Mouse (Mus musculus): ENCODE results near the gene Wdr18.
"Not testable (repeated sequence)": the region's sequence is repeated elsewhere in the genome, so short reads cannot be mapped to it uniquely, and the experiment has no call there.

The Wdr18 gene

DNA sequence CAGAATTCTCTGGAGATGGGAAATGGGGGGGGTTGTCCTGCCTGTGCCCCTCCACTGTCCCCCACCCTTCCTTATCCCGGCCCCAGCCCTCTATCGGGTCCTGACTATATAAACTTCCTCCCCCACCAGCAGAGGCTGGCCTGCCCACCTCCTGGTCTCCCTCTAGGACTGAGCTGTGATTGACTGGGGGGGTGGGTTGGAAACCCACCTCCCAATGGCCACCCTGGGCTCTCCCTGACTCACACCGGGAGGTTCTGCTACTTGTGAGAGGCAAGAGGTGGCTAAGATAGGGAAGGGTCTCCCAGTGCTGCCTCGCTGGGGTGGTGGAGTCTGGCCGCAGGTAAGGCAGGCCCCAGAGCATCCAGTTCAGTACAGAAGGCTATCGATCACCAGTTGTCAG, 12.4 kb upstream of the Wdr18 start:
- no peak for DNase-seq (ENCODE audit: low spot score)

DNA sequence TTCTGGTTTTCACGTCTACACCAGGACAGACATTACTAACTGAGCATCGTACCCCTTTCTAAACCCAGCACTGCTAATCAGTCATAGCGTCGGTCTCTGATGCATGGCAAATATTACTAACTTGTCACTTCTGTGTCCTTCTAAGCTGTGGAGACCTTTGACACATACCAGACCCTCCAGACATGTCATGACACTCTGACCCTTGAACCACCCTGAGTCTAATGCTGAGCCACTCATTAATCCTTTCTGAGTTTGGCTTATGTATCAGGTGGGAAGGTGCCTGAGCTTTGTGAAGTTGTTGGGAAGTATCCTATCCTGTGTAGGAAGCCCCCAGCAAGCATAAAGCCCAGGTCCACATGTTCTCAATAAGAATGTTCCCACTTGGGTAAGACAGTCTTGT, 10.1 kb upstream of the Wdr18 start:
- DNase-seq (ENCODE audit: low spot score) = no peak

DNA sequence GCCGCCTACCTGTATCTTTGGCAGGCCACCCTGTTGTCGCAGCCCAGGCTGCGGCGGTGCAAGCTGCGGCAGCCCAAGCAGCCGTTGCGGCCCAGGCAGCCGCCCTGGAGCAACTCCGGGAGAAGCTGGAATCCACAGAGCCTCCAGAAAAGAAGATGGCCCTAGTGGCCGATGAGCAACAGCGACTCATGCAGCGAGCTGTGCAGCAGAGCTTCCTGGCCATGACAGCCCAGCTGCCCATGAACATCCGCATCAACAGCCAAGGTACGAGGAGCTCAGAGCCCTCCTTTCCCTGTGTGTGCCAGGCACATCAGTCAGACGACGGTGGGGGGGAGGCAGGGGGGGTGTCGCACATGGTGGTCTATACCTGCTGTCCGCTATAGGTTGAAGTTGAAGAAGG, 9.3 kb upstream of the Wdr18 start:
- no peak for DNase-seq (ENCODE audit: low spot score)

DNA sequence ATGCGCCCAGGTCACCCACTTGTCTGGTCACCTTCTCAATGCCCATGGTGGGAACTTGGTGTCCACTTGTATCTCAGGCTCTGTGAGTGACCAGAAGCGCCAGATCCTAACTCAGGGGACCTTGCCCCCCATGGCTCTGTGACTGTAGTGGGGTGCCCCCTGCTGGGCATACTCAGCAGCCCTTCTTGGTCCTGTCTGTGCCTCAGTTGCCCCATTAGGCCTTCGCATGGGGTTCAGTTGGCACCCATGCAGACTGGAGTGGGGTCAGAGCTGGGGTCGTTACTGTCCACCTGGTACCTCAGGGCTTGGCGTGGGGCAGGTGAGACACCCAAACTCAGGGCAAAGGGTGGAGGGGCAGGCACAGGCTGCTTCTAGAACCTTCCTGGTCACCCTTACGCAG, 6.0 kb upstream of the Wdr18 start:
- DNase-seq (ENCODE audit: low spot score) = no peak

DNA sequence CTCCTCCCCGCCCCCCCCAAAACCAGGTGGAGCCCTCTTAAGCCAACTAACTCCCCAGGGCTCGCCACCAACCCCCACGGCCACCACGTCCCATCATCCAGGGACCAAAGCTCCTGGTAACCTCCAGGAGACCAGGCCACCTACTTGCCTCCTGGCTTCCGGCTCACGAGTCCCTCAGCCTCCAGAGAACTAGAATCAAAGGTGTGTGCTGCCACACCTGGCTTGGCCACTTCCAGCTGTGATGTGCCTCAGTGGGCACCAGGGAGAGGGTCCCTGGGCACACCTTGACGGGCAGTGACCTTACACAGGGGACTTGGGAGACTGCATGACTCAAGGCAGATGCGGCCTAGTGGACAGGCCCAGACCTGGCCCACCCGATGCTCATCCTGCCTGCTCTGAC, 4.3 kb upstream of the Wdr18 start:
- DNase-seq (ENCODE audit: low spot score) = no peak

DNA sequence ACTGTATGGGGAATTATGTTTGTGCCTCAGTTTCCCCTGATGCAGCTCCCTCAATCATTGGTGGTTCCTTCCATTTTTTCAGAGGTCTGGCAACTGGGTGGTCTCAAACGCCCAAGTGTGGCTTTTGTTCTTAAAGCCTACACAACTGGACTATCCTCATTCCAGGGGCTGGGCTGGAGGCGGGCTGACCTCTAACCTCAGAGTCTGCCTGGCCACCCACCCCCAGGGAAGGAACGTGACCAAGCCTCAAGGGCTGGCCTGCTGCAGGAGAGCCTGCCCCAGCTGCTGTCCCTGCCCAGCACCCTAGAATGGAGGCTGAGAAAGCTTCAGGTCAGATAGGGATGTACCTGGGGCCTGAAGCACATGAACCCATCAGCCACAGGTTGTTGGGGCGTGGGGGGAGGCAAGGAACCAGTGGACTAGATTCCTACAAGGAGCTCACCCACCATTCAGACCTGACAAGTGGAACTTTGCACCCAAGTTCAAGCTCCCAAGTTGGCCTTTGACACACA, 3.3 kb upstream of the Wdr18 start:
- no peak for DNase-seq (ENCODE audit: low spot score)

DNA sequence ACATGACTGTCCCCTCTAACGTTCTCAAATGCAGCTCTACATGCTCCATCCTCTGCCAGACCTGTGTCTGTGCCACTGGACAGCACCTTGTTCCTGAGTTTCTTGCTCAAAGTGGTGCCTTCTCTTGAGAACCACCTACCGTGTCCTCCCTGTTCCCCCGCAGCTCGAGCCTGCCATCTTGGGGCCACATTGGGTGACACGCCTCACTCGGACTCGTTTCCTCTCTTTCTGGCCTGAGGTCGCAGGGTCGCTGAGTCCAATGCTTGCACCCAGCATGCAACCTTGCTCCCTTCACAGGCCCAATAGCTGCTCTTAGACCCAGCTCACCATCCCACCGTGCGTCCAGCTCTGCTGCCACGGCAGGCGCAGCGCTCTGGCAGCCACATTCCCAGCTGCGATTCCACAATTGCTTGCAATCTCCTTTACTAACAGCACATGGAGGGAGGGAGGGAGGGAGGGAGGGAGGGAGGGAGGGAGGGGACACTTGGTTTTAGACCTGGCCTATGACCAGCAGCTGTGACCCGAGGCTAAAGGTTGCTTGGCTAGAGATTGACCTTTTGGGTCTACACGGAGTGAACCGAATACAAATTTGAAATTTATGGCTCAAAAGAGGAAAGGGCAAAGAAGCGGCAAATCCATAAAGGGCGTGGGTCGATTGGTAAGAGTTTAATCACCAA, 1.7 kb upstream of the Wdr18 start:
- DNase-seq (ENCODE audit: low spot score) = no peak

DNA sequence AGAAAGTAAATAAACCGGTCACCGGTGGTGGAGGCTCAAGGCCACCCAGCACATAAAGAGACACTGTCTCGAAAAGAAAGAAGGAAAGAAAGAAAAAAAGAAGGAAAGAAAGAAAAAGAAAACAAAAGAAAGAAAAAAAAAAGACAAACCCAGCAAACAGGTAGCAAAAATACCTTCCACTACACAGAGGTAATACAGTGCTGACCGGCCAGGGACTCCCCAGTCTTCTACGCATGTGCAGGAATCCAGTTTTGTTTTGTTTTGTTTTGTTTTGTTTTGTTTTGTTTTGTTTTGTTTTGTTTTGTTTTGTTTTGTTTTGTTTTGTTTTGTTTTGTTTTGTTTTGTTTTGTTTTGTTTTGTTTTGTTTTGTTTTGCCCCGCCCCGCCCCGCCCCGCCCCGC, 540 bp upstream of the Wdr18 start:
- DNase-seq (ENCODE audit: low spot score) = not testable (repeated sequence)

DNA sequence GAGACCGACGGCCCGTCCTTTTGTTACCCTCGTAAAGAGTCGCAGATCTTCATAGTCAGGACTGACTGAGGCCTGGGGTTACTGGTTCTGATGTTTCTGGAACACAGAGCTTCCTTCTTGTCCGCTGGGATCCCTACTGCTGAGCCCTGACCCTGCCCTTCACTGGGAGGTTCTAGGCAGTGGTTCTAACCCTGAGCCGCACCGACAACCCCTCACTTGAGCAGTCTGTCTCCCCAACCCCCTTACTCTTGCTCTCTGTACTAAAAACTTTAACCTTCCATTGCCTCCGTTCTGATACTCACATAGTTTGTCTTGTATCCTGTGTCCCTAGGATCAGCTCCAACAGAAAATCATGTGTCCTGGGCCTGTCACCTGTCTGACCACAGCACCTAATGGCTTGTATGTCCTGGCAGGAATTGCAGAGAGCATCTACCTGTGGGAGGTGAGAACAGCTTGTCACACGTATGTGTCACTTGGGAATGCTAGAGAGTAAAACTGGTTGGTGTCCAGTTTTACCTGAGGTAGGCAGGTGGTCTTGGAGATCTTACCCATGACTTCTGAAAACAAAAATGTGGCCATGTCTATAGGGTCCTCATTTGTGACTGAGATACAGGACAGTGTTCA, 831 bp downstream of the Wdr18 start:
- no peak for DNase-seq (ENCODE audit: low spot score)

DNA sequence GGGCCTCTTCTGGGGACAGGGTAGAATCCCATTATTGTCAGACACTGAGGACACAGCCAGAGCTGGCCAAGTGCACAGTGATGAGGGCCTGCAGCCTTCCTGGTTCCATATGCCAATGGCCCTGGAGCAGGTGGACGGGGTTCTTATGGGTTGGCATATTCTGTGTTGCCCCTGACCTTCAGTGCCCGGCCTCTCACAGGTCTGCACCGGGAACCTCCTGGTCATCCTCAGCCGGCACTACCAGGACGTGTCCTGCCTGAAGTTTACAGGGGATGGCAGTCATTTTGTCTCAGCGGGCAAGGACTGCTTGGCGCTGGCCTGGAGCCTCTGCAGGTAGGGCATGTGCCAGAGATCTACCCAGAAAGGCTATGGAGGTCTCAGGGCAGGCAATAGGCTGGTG, 4.8 kb downstream of the Wdr18 start:
- DNase-seq (ENCODE audit: low spot score) = no peak

DNA sequence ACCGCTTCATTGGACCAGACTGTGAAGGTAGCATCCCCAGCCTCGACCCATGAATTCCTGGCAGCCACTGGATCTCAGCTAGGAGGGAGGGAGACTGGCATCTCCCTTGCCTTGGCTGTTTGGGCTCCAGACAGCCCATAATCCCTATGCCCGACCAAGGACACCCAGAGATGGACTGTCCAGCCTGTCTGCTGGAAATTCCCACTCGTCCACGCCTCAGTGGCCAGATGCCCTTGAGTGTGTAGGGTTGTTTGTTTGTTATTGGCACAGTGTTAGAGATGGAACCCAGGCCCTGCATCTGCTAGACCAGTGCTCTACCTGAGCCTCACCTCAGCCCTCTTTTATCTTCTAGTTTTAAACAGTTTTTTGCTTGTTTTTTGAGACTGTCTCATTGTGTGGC, 5.4 kb downstream of the Wdr18 start:
- DNase-seq (ENCODE audit: low spot score) = no peak

DNA sequence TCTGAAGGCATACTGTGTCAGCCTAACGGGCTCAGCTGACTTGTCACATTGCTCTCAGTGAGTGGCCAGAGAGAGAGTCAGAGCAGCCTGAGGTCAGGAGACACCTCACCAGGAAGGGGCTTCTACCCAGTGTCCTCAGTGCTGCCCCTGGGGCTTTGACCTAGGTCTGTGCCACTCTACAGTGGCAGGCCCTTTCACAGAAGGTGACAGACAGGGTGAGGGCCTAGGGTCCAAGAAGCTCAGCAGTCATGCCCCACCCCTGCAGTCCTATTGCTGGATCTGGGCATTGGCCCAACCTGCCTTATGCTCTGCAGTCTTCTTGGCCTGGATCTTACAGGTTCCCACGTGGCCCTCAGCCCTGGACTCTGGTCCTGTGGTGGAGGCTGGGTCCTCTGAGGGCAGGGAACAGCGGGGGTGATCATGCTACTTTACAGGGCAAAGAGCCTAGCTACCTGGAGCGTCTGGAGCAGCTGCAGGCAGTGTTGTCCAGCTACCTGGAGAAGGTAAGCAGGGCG, 7.0 kb downstream of the Wdr18 start:
- DNase-seq (ENCODE audit: low spot score) = no peak

DNA sequence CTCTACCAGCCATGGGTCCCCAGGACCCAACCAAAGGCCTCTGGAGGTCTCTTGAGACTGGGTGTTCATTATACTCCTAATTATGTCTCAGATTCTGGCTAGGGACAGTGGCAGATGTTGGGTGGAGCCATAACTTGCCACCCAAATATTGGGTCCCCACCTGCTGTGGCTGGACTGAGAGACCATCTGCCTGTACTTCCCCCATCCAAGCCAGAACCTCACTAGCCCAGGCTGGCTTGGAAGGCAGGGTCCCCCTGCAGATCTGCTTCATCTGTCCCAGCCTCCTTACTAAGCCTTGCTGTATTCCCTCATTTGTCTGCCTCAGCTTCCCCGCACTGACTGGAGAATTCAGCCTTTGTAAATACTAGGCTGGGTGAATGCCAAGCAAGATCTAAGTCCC, 8.2 kb downstream of the Wdr18 start:
- no peak for DNase-seq (ENCODE audit: low spot score)

DNA sequence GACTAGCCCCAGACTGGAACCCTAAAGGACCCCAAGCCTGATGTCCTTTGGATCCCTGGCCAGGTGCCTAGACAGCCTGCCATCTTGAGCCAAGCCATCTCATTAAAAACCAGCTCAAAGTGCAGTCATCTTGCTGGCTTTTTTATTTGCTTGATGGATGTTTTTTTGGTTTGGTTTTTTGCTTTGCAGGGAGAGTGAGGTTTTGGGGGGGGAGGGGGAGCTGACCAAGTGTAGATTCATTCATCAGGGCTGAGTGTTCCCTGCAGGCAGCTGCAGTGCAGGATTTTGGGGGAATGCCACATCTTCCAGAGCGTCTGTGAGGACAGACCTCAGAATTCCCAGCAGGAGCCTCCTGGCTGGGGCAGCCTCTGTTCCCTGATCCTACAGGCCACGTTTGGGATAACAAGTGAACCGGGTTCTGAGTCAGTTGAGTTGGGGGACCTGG, 9.2 kb downstream of the Wdr18 start:
- no peak for DNase-seq (ENCODE audit: low spot score)

DNA sequence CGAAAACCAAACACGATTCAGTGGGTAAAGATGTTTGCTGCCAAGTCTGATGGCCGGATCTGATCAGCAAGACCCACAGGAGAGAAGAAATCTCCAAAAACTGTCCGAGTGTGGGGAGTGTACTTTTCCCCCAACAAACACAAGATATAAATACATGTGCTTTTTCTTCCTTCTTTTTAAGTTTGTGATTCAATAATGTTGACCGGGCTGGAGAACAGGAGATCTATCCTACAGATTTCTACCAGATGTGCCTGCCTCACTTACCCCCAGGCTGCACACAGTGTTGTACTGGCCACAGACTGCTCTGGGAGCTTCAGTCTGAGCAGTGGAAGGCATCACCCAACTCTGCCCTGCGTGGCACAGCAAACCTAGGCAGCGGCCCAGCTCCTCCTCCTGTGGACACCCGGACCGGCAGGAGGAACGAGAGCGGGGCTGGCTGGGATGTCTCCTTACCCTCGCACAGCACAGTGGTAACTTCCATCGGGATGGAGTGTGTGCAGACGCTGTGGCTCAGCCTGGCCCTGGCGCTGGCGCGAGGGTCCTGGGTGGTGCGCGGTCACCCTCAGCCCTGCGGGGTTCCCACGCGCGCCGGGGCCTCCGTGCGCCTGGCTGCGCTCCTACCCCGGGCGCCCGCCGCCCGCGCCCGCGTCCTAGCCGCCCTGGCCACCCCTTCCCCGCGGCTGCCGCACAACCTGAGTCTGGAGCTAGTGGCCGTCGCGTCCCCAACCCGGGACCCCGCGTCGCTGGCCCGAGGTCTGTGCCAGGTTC, 10.6 kb downstream of the Wdr18 start, which contains the start of gene Grin3b:
TSS of gene Grin3b (plus strand) at position 301 of the 768 bp plus-strand sequence.
- no peak for DNase-seq (ENCODE audit: low spot score)

DNA sequence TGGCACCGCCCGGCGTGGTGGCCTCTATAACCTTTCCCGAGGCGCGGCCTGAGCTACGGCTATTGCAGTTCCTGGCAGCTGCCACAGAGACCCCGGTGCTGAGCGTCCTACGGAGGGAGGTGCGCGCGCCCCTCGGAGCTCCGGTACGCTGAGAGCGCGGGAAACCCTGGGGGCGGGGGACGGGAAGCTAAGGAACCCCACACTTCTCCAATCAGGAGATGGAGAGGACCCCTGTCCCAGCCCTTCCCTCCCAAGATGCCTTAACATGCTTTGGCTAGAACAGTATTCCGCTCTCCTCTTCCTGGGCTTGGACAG, 11.2 kb downstream of the Wdr18 start:
- no peak for DNase-seq (ENCODE audit: low spot score)

DNA sequence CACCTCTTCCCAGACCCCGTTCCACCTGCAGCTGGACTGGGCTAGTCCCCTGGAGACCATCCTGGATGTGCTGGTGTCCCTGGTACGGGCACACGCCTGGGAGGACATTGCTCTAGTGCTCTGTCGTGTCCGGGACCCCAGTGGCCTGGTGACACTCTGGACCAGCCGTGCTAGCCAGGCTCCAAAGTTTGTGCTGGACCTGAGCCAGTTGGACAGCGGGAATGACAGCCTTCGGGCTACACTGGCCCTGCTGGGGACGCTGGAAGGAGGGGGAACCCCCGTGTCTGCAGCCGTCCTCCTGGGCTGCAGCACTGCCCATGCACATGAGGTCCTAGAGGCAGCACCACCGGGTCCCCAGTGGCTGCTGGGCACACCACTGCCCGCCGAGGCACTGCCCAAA, 12.9 kb downstream of the Wdr18 start:
- DNase-seq (ENCODE audit: low spot score) = no peak

DNA sequence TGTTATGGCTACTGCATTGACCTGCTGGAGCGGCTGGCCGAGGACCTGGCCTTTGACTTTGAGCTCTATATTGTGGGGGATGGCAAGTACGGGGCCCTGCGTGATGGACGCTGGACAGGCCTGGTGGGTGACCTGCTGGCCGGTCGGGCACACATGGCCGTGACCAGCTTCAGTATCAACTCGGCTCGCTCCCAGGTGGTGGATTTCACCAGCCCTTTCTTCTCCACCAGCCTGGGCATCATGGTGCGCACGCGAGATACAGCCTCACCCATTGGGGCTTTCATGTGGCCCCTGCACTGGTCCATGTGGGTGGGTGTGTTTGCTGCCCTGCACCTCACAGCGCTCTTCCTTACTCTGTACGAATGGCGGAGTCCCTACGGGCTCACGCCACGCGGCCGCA, 14.1 kb downstream of the Wdr18 start:
- DNase-seq (ENCODE audit: low spot score) = no peak

DNA sequence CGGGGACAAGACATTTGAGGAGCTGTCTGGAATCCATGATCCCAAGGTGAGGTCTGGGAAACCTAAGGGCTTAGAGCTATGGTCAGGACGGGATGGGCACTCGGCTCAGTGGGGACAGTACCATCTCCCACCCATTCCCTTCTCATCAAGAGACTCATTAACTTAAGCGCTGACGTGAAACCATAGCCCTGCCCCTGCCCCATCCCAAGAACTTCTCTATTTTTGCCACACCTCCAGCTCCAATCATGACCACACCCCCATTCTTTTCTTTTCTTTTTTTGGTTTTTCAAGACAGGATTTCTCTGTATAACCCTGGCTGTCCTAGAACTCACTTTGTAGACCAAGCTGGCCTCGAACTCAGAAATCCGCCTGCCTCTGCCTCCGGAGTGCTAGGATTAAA, 14.7 kb downstream of the Wdr18 start:
- no peak for DNase-seq (ENCODE audit: low spot score)

DNA sequence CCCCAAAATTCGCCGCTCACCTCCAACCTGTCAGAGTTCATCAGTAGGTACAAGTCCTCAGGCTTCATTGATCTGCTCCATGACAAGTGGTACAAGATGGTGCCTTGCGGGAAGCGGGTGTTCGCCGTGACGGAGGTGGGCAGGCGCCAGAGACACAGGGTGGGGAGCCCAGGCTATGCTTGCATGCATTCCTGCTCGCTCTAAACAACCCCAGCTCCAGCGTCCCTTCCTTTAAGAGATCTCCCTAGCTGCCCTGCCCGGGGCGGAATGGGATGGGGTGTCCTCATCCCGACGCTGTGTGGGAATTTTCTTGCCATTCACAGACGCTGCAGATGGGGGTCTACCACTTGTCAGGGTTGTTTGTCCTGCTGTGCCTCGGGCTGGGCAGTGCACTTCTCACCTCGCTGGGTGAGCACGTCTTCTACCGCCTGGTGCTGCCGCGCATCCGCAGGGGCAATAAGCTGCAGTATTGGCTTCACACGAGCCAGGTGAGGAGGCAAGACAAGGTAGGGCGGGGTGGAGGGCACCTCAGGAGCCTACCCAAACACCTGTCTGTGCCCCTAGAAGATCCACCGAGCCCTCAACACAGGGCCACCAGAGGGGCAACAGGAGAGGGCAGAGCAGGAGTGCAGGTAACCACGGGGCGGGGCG, 16.2 kb downstream of the Wdr18 start:
- no peak for DNase-seq (ENCODE audit: low spot score)

DNA sequence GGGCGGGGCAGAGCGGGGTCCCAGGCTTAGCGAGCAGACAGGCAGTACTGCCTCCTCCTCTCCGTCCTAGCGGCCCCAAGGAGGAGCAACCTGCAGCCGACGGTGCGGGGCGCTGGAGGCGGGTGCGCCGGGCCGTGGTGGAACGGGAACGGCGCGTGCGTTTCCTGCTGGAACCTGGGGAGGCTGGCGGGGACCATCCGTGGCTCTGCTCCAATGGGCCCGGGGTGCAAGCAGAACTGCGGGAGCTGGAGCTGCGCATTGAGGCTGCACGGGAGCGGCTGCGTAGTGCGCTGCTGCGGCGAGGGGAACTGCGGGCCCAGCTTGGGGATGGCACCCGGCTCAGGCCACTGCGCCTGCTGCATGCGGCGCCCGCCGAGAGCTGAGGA, 16.8 kb downstream of the Wdr18 start:
- DNase-seq (ENCODE audit: low spot score) = no peak

DNA sequence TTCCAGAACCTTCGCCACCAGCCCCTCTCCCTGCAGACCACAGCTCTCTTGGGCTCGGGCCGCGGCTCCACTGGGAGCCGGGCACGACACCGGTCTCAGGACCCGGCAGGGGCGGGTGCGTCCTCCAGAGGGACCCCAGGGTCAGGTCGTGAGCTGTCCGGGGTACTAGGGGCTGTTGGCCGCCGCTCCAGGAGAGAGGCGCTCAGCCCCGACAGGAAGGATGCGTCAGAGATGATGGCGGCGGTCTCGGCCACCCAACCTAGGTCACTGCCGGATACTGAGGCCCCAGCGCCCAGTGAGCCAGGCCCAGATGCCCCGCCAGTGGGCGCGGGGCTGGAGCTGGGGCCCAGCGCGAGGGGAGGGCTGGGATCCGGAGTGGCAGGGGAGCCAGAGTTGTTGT, 17.4 kb downstream of the Wdr18 start:
- DNase-seq (ENCODE audit: low spot score) = no peak

DNA sequence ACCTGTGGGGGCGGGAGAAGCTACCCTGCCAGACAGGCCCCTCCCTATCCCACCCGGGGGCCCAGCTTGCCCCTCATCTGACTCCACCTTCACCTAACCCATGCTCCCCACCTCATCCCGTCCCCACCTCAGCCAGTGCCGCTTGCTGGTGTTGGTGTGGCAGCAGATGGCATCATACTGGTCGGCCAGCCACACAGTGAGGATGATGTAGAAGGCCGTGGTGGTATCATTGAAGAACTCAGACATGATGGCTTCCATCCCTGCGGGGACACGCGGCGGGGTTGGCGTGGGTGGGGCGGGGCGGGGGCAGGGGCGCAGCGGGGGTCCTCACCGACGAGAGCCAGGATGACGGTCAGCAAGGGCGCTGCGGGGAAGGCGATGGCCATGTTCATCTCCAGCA, 18.1 kb downstream of the Wdr18 start:
- no peak for DNase-seq (ENCODE audit: low spot score)
